Mouse (Mus musculus) A20 (cell line): Measurements from ENCODE around the gene C330021F23Rik.

Experiments used
- DNase-seq: peaks from one replicate; pipeline ENCODE4 v3.0.0-alpha.2; 2011; ENCODE audit warnings: low read depth, low spot score

Gene C330021F23Rik

GRCm38 (mm10) chr8:3587391-3588257 is 19.8 kb downstream of the C330021F23Rik start:
- DNase-seq, result peak; percentile 84

GRCm38 (mm10) chr8:3588258-3588633 is 20.5 kb downstream of the C330021F23Rik start:
- DNase-seq, result peak; percentile 25

- no peak for DNase-seq
Observed at GRCm38 (mm10) chr8:3593470-3593869, 25.7 kb downstream of the C330021F23Rik start.

- no peak for DNase-seq
Observed at GRCm38 (mm10) chr8:3594466-3594865, 26.7 kb downstream of the C330021F23Rik start.

- no peak for DNase-seq
Observed at GRCm38 (mm10) chr8:3598054-3598453, 30.3 kb downstream of the C330021F23Rik start.

- DNase-seq, result no peak
Observed at GRCm38 (mm10) chr8:3599219-3599618, 31.4 kb downstream of the C330021F23Rik start.

- DNase-seq, result no peak
Observed at GRCm38 (mm10) chr8:3600401-3600800, 32.6 kb downstream of the C330021F23Rik start.

- no peak for DNase-seq
Observed at GRCm38 (mm10) chr8:3603439-3603838, 35.6 kb downstream of the C330021F23Rik start.

- DNase-seq, result no peak
Observed at GRCm38 (mm10) chr8:3606593-3606992, 38.8 kb downstream of the C330021F23Rik start.

- DNase-seq, result no peak
Observed at GRCm38 (mm10) chr8:3607822-3608221, 40.0 kb downstream of the C330021F23Rik start.

GRCm38 (mm10) chr8:3609046-3609815 is 41.4 kb downstream of the C330021F23Rik start:
- no peak for DNase-seq

- DNase-seq, result no peak
Observed at GRCm38 (mm10) chr8:3609816-3610150, 42.0 kb downstream of the C330021F23Rik start.

- DNase-seq, result peak; percentile 100
Observed at GRCm38 (mm10) chr8:3621199-3621970, 53.6 kb downstream of the C330021F23Rik start, which contains the start of the genes Xab2 and Pet100. Xab2 (minus strand) TSS chr8:3621316. Pet100 (plus strand) TSS chr8:3621548.

GRCm38 (mm10) chr8:3622119-3622518 is 54.3 kb downstream of the C330021F23Rik start:
- no peak for DNase-seq

- DNase-seq, result no peak
Observed at GRCm38 (mm10) chr8:3625445-3625844, 57.7 kb downstream of the C330021F23Rik start, which contains the start of gene Pcp2. Pcp2 (minus strand) TSS chr8:3625545.

GRCm38 (mm10) chr8:3626971-3627370 is 59.2 kb downstream of the C330021F23Rik start:
- no peak for DNase-seq

- peak; percentile 75 for DNase-seq
Observed at GRCm38 (mm10) chr8:3628014-3628413, 60.2 kb downstream of the C330021F23Rik start.

- DNase-seq, result peak; percentile 91
Observed at GRCm38 (mm10) chr8:3630647-3631477, 63.1 kb downstream of the C330021F23Rik start, which contains the start of gene Stxbp2. Stxbp2 (plus strand) TSS chr8:3630955.

GRCm38 (mm10) chr8:3631478-3631875 is 63.7 kb downstream of the C330021F23Rik start:
- peak; percentile 75 for DNase-seq
